Mouse (Mus musculus): ENCODE results near the gene Thada. TPM values are rescaled to one million over a fixed set of nuclear protein-coding genes. Genes with fewer than 3 reads are reported as not detected.

The Thada gene
- polyA plus RNA-seq, 1 experiment from 2014 or later = 8.9 TPM

DNA sequence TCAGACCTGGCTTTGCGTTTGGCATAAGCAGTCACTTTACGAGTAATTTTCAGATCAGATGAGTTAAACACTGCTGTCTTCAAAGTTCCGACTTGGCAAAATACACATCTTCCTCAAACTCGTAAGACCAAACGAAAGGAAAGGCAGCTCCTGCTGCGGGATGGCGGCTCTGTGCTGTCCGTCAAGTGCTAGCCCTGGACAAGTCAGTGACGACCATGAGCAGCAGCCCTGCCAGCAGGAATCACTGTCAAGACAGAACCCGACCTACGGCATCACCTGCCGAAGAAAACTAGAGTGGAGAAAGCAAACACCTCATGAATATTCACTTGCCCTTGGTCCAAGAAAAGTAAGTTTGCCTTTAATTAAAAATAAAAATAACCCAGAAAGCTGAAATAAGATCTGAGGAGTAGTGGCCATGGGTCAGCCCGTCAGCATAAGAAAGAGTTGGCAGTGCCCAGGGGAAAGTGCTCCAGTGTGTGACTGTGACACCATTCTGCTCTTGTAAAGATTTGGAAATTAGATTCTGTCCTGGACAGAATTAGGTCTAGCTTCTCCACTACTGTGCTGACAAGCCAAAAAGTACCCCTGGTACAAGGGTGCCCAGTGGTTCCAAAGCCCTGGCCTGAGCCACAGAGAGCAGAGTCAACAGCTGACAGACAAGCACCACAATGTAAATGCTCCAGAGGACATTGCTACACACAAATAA lies 103.3 kb downstream of the Thada start:
- peaks cover 14% of the 10 kb centered on the region for H3K4me1 ChIP-seq (ENCODE audit: control insufficient read depth, insufficient read depth, low read length)
- H3K9ac ChIP-seq (ENCODE audit: low read depth, low read length) = no peak overlapping the region
- H3K9me3 ChIP-seq (replicated peaks; ENCODE audit: control insufficient read depth, low read length) = no peaks in the 10 kb centered on the region
- no peak for ATAC-seq (replicated peaks; ENCODE audit: insufficient number of reproducible peaks, low FRiP score, low TSS enrichment)
- H3K4me2 ChIP-seq = no peak overlapping the region
- H3K36me3 ChIP-seq (ENCODE audit: control insufficient read depth, insufficient read depth, low read length) = no peaks in the 10 kb centered on the region
- no peak overlapping the region for H3K27ac ChIP-seq (ENCODE audit: low read depth, low read length)
- 84% methylated on average over 13 of the region's 13 CpGs for WGBS (ENCODE audit: insufficient replicate concordance)
- no peaks in the 10 kb centered on the region for H3K27me3 ChIP-seq (ENCODE audit: control insufficient read depth, insufficient read depth, low read length)
- H3K4me3 ChIP-seq (ENCODE audit: low read depth, low read length) = no peak overlapping the region

DNA sequence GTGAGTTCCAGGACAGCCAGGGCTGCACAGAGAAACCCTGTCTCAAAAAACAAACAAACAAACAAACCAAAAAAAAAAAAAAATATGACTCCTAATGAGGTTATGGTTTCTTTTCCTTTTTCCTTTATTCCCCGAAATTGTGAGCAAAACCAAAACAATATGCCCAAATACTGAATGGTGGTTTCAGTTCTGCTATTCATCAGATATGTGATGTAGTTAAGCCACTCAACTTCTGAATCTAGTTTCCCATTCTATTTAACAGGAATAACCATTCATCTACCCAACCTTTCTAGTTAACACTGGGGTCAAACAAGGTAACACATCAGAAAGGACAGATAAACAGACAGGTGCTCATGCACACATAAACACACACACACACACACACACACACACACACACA lies 105.0 kb downstream of the Thada start:
- WGBS (ENCODE audit: insufficient replicate concordance) = 85% methylated on average over 1 of the region's 1 CpGs
- H3K27me3 ChIP-seq (ENCODE audit: control insufficient read depth, insufficient read depth, low read length) = no peaks in the 10 kb centered on the region
- ATAC-seq (replicated peaks; ENCODE audit: insufficient number of reproducible peaks, low FRiP score, low TSS enrichment) = no peak

DNA sequence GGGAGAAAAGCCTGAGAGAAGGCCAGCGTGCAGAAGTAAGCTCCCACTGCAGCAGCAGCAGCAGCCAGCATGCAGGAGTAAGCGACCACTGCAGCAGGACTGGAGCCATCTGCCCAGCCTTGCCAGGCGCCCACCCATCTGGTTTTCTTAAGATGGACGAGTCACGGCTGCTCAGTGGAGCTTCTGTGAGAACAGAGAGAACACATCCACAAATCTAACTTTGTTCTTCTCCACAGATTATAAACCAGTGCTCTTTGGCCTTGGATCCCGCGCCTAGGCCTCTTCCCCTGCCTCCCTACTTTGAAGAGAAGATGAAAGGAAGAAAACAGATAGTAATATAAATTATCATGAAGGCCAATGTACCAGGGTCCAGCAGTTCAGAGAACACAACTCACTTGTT lies 106.2 kb downstream of the Thada start:
- Histone ChIP-seq H3K9me3 (replicated peaks; ENCODE audit: control insufficient read depth, low read length) (no peaks in the 10 kb centered on the region), H3K4me1 (ENCODE audit: control insufficient read depth, insufficient read depth, low read length) (peaks cover 10% of the 10 kb centered on the region), H3K36me3 (ENCODE audit: control insufficient read depth, insufficient read depth, low read length) (no peaks in the 10 kb centered on the region), H3K27ac (ENCODE audit: low read depth, low read length) (no peak overlapping the region), H3K4me3 (ENCODE audit: low read depth, low read length) (no peak overlapping the region), H3K4me2 (no peak overlapping the region), H3K27me3 (ENCODE audit: control insufficient read depth, insufficient read depth, low read length) (no peaks in the 10 kb centered on the region), H3K9ac (ENCODE audit: low read depth, low read length) (no peak overlapping the region)
- ATAC-seq (replicated peaks; ENCODE audit: insufficient number of reproducible peaks, low FRiP score, low TSS enrichment) = no peak
- WGBS (ENCODE audit: insufficient replicate concordance) = 85% methylated on average over 7 of the region's 7 CpGs

More for the DNA sequence above, 105.0 kb downstream of the Thada start:
- no peak overlapping the region for H3K9ac ChIP-seq (ENCODE audit: low read depth, low read length)
- no peak overlapping the region for H3K4me3 ChIP-seq (ENCODE audit: low read depth, low read length)
- no peak overlapping the region for H3K4me2 ChIP-seq
- H3K9me3 ChIP-seq (replicated peaks; ENCODE audit: control insufficient read depth, low read length) = no peaks in the 10 kb centered on the region
- H3K36me3 ChIP-seq (ENCODE audit: control insufficient read depth, insufficient read depth, low read length) = no peaks in the 10 kb centered on the region
- H3K4me1 ChIP-seq (ENCODE audit: control insufficient read depth, insufficient read depth, low read length) = peaks cover 14% of the 10 kb centered on the region
- H3K27ac ChIP-seq (ENCODE audit: low read depth, low read length) = no peak overlapping the region

DNA sequence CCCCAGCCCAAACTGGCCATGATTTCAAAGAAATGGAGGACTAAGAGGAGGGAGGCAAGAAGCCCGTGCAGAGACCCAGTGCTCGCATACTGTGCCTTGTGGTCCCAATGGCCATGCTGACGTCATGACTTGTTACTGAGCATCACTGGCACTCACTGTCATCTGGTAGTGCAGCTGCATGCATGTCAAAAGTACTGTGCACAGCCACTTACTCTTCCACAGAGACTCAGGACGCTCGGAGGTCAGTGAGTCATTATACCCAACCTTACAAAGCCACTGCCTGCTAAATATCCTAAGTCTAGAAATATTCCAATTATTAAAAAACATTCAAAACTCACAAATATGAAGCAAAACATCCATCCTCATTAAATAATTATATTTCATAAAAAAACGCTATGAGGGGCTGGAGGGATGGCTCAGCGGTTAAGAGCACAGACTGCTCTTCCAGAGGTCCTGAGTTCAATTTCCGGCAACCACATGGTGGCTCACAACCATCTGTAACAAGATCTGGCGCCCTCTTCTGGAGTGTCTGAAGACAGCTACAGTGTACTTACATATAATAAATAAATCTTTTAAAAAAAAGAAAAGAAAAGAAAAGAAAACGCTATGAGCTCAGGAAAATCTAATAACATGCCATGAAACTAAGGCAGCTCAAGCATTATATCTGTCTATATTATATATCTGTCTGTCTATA lies 106.9 kb downstream of the Thada start:
- H3K36me3 ChIP-seq (ENCODE audit: control insufficient read depth, insufficient read depth, low read length) = no peaks in the 10 kb centered on the region
- no peak overlapping the region for H3K4me2 ChIP-seq
- WGBS (ENCODE audit: insufficient replicate concordance) = 87% methylated on average over 10 of the region's 10 CpGs
- no peak overlapping the region for H3K9ac ChIP-seq (ENCODE audit: low read depth, low read length)
- no peak overlapping the region for H3K27ac ChIP-seq (ENCODE audit: low read depth, low read length)
- H3K4me1 ChIP-seq (ENCODE audit: control insufficient read depth, insufficient read depth, low read length) = peaks cover 7% of the 10 kb centered on the region
- no peak for ATAC-seq (replicated peaks; ENCODE audit: insufficient number of reproducible peaks, low FRiP score, low TSS enrichment)
- H3K4me3 ChIP-seq (ENCODE audit: low read depth, low read length) = no peak overlapping the region
- H3K9me3 ChIP-seq (replicated peaks; ENCODE audit: control insufficient read depth, low read length) = no peaks in the 10 kb centered on the region
- H3K27me3 ChIP-seq (ENCODE audit: control insufficient read depth, insufficient read depth, low read length) = no peaks in the 10 kb centered on the region

DNA sequence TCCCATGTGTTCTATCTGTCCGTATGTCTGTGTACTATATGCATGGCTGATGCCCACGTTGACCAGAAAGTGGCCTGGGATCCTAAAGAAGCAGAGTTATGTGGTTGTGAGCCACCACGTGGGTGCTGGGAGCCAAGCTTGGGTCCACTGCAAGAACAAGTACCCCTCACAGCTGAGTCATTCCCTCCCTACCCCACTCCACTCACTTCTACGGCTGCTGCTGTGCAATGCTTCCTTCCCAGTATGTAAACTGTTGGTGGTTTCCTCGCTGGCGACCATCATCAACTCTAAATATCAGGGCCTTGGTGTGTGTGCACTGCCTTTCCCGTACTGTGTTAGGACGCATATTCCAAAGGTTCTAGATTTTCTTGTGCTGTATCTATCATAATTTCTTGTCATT lies 108.2 kb downstream of the Thada start:
- no peak overlapping the region for H3K4me2 ChIP-seq
- H3K27me3 ChIP-seq (ENCODE audit: control insufficient read depth, insufficient read depth, low read length) = no peaks in the 10 kb centered on the region
- H3K36me3 ChIP-seq (ENCODE audit: control insufficient read depth, insufficient read depth, low read length) = no peaks in the 10 kb centered on the region
- H3K4me3 ChIP-seq (ENCODE audit: low read depth, low read length) = no peak overlapping the region
- no peak overlapping the region for H3K27ac ChIP-seq (ENCODE audit: low read depth, low read length)
- no peak for ATAC-seq (replicated peaks; ENCODE audit: insufficient number of reproducible peaks, low FRiP score, low TSS enrichment)
- H3K9ac ChIP-seq (ENCODE audit: low read depth, low read length) = no peak overlapping the region
- WGBS (ENCODE audit: insufficient replicate concordance) = 90% methylated on average over 8 of the region's 8 CpGs
- H3K4me1 ChIP-seq (ENCODE audit: control insufficient read depth, insufficient read depth, low read length) = no peaks in the 10 kb centered on the region
- no peaks in the 10 kb centered on the region for H3K9me3 ChIP-seq (replicated peaks; ENCODE audit: control insufficient read depth, low read length)

DNA sequence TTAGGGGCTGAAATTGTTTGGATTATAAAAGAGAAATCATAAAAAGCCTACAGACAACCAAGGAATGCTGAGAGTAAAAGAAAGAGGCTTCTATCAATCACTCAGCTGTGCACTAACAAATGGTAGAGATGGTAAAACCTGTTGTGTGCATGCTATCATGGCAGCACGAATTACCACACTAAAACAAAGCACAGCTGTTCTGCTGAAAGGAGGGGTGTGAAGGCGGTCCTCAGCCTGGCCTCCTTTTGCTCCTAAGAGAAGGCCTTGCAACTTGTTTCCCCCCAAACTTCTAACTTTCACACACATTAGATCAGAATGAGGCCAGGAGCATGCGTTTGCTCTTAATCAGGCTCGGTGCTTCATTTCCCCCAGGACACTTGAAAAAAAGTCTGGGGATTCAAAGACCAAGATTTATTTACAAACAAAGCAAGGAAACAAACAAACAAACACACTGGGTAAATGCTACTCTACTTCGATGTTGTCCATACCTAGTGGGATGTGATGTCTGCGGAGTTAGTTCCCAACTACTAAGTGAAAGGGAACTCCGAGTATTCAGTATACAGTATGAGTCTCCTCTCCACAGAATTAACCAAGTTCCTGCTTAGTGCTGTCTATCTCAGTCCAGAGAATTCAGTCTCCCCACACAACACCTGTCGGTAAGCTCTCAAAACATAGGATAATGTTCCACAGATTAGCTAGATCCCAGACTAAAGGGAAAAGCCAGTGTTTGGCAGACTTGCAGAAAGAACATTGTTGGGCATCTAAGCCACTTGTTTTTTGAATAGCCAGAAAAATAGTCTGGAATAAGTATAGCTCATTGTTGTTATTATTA lies 109.7 kb downstream of the Thada start:
- Histone ChIP-seq H3K27ac (ENCODE audit: low read depth, low read length) (no peak overlapping the region), H3K36me3 (ENCODE audit: control insufficient read depth, insufficient read depth, low read length) (no peaks in the 10 kb centered on the region), H3K9me3 (replicated peaks; ENCODE audit: control insufficient read depth, low read length) (no peaks in the 10 kb centered on the region), H3K9ac (ENCODE audit: low read depth, low read length) (no peak overlapping the region), H3K4me2 (no peak overlapping the region), H3K4me1 (ENCODE audit: control insufficient read depth, insufficient read depth, low read length) (no peaks in the 10 kb centered on the region), H3K4me3 (ENCODE audit: low read depth, low read length) (no peak overlapping the region), H3K27me3 (ENCODE audit: control insufficient read depth, insufficient read depth, low read length) (no peaks in the 10 kb centered on the region)
- ATAC-seq (replicated peaks; ENCODE audit: insufficient number of reproducible peaks, low FRiP score, low TSS enrichment) = no peak
- 82% methylated on average over 8 of the region's 8 CpGs for WGBS (ENCODE audit: insufficient replicate concordance)

DNA sequence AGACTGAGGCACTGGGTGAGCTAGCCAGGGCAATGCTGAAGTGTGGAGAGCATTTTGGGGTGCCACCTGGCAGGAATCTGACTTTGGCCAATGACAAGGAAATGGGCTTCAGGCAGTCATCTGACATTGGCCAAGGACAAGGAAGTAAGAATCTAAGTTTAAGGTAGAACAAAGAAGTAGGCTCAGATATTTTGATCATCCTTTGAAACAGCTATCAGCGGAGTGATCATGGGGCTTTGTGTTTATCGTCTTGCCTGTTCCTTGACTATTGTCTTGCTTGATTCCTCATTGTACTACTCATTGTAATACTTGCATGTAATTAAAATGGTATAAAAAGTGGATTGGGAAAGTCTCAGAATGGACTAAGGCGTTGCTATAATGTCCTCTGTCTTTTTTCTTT lies 111.0 kb downstream of the Thada start:
- Histone ChIP-seq H3K27ac (ENCODE audit: low read depth, low read length) (no peak overlapping the region), H3K27me3 (ENCODE audit: control insufficient read depth, insufficient read depth, low read length) (no peaks in the 10 kb centered on the region), H3K4me3 (ENCODE audit: low read depth, low read length) (no peak overlapping the region), H3K36me3 (ENCODE audit: control insufficient read depth, insufficient read depth, low read length) (no peaks in the 10 kb centered on the region), H3K4me2 (no peak overlapping the region), H3K4me1 (ENCODE audit: control insufficient read depth, insufficient read depth, low read length) (no peaks in the 10 kb centered on the region), H3K9ac (ENCODE audit: low read depth, low read length) (no peak overlapping the region), H3K9me3 (replicated peaks; ENCODE audit: control insufficient read depth, low read length) (no peaks in the 10 kb centered on the region)
- WGBS (ENCODE audit: insufficient replicate concordance) = 93% methylated on average over 3 of the region's 3 CpGs
- no peak for ATAC-seq (replicated peaks; ENCODE audit: insufficient number of reproducible peaks, low FRiP score, low TSS enrichment)

DNA sequence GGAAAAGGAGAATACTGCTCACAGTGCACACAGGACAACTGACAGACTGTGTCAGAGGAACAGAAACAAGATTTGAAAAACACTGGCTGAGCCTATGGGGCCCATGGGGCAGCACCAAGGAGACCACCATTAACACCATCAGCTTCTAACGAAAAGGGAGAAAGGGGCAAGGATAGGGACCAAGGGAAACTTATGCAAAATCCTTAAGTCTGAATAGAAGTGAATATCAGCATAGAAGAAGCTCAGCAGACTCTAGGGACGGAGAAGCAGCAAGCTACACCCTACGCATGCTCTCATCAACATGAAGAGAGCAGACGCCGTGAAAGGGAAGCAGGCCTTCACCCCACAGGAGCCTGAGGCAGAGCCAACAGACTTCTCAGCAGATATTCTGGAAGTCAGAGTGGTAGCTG lies 112.1 kb downstream of the Thada start:
- ATAC-seq (replicated peaks; ENCODE audit: insufficient number of reproducible peaks, low FRiP score, low TSS enrichment) = no peak
- Histone ChIP-seq H3K27ac (ENCODE audit: low read depth, low read length) (no peak overlapping the region), H3K4me2 (no peak overlapping the region), H3K9ac (ENCODE audit: low read depth, low read length) (no peak overlapping the region), H3K4me3 (ENCODE audit: low read depth, low read length) (no peak overlapping the region), H3K9me3 (replicated peaks; ENCODE audit: control insufficient read depth, low read length) (no peaks in the 10 kb centered on the region), H3K27me3 (ENCODE audit: control insufficient read depth, insufficient read depth, low read length) (no peaks in the 10 kb centered on the region), H3K4me1 (ENCODE audit: control insufficient read depth, insufficient read depth, low read length) (no peaks in the 10 kb centered on the region), H3K36me3 (ENCODE audit: control insufficient read depth, insufficient read depth, low read length) (no peaks in the 10 kb centered on the region)
- WGBS (ENCODE audit: insufficient replicate concordance) = 84% methylated on average over 5 of the region's 5 CpGs
